Mouse (Mus musculus): ENCODE data around the gene Ndufaf5. TPM values are rescaled to one million over a fixed set of nuclear protein-coding genes. Genes with fewer than 3 reads are reported as not detected.
A peak's percentile ranks its signal among the peaks of the same experiment; 100 is the strongest.
"Not testable (repeated sequence)": the region's sequence is repeated elsewhere in the genome, so short reads cannot be mapped to it uniquely, and the experiment has no call there.

Ndufaf5 gene
- 16.9 and 18.8 TPM in 2 replicates for polyA plus RNA-seq (2011; ENCODE audit: insufficient read length, low read depth, missing spikeins)

DNA sequence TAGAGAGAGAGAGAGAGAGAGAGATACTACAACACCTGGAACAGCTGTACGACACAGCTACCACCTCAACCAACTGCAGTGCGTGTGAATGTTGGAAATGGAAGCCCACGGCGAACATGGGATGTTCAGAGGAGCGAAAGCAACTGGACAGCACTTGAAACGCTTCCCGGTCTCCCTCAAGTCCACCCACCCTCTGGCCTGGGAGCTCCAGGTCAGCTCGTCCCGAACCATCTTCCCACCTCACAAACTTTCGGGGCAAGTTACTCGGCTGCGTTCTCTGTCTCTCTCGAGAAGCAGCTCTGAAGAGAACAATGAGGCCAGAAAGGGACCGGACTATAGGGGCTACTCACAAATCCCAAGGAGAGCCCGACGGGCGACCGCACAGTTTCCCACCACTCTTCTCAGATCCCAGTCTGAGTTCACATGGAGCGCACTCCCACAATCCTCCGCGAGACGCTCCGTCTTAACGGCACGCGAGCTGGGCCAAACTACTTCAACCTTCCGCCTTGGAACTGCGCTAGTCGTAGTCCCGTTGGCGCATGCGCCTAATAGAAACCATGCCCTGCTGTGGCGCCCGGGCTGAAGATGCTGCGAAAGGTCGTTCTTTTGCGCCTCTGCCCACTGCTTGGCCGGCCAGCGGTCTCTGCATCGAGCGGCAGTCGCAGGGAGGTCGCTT lies at the start of gene Ndufaf5, which contains the start of gene Esf1:
TSS of gene Ndufaf5 (plus strand) at position 523 of the 676 bp plus-strand sequence.
TSS of gene Esf1 (minus strand) at position 438 of the 676 bp plus-strand sequence.
- Histone ChIP-seq H3K4me1 (ENCODE audit: control insufficient read depth, insufficient read depth, low read length) (no peaks in the 10 kb centered on the region), H3K27ac (ENCODE audit: insufficient read depth, low read length) (0 out of 2 replicates have a peak within 1 kb of the TSS, but pooled peaks have one; percentile 50), H3K4me3 (ENCODE audit: insufficient read depth, low read length) (peak within 1 kb of the TSS; percentile 97)
- TF ChIP-seq CTCF (IDR thresholded peaks at IDR 0.05; ENCODE audit: borderline replicate concordance, insufficient read depth, low read length) (no peak), POLR2A (IDR thresholded peaks at IDR 0.05; ENCODE audit: low read depth, low read length) (peak; percentile 89)

DNA sequence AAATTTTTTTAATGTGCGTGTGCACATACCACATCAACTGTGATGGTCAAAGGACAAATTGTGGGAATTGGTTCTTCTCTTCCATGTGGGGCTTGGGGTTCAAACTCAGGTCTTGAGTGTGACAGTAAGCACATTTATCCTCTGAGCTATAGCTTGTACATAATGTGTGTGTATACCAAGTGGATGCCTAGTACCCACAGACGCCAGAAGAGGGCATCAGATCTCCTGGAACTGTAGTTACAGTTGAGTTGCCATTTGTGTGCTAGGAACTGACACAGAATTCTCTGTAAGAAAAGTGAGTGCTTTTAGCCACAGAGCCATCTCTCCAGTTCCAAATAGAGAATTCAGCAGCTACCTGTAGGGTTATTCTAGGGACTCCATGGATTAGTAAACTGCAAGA lies 44.9 kb upstream of the Ndufaf5 start:
- no peaks in the 10 kb centered on the region for H3K4me1 ChIP-seq (ENCODE audit: control insufficient read depth, insufficient read depth, low read length)
- TF ChIP-seq CTCF (IDR thresholded peaks at IDR 0.05; ENCODE audit: borderline replicate concordance, insufficient read depth, low read length) (no peak), POLR2A (IDR thresholded peaks at IDR 0.05; ENCODE audit: low read depth, low read length) (no peak)
- H3K4me3 ChIP-seq (ENCODE audit: insufficient read depth, low read length): no peak overlapping the region
- no peak overlapping the region for H3K27ac ChIP-seq (ENCODE audit: insufficient read depth, low read length)

DNA sequence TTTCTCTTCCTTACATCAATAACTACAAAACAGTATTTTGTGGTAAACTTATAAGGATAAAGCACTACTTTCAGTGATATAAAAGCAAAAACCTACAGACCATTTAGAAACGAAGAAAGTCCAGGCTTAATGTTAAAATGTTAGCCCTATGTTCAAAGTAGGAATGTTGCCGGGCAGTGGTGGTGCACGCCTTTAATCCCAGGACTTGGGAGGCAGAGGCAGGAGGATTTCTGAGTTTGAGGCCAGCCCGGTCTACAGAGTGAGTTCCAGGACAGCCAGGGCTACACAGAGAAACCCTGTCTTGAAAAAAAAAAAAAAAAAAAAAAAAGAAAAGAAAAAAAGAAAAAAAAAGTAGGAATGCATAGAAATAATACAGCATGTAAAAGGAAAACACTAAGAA lies 18.7 kb upstream of the Ndufaf5 start, which contains the start of gene Gm17374:
TSS of gene Gm17374 (plus strand) at position 301 of the 400 bp plus-strand sequence.
- H3K4me3 ChIP-seq (ENCODE audit: insufficient read depth, low read length); H3K4me1 ChIP-seq (ENCODE audit: control insufficient read depth, insufficient read depth, low read length); H3K27ac ChIP-seq (ENCODE audit: insufficient read depth, low read length): not testable (repeated sequence)

DNA sequence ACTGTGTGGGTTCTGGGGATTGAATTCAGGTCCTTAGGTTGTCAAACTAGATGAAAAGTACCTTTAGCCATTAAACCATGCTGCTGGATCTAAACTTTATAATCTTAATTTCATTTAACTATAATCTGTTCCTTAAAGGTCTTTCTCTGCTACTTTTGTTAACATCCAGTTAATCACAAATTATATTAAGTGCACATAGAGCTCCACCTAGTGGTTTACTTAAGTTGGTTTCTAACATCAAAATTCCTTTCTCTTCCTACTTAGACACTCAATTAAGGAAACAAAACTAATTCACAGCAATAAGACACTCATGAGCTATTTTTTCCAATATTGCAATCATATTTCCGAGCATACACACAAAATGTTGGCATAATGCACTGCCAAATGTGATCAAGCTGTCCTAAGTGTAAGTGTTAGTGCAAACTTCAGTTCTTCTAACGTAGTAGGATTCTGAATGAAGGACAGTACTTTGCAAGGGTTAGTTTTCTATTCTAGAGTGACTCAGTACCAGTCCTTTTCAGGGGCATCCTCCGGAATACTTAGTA lies 11.2 kb upstream of the Ndufaf5 start:
- Histone ChIP-seq H3K4me3 (ENCODE audit: insufficient read depth, low read length) (no peak overlapping the region), H3K27ac (ENCODE audit: insufficient read depth, low read length) (no peak overlapping the region), H3K4me1 (ENCODE audit: control insufficient read depth, insufficient read depth, low read length) (no peaks in the 10 kb centered on the region; the same call in 1 of the 2 replicates)
- TF ChIP-seq CTCF (IDR thresholded peaks at IDR 0.05; ENCODE audit: borderline replicate concordance, insufficient read depth, low read length) (no peak), POLR2A (IDR thresholded peaks at IDR 0.05; ENCODE audit: low read depth, low read length) (no peak)

DNA sequence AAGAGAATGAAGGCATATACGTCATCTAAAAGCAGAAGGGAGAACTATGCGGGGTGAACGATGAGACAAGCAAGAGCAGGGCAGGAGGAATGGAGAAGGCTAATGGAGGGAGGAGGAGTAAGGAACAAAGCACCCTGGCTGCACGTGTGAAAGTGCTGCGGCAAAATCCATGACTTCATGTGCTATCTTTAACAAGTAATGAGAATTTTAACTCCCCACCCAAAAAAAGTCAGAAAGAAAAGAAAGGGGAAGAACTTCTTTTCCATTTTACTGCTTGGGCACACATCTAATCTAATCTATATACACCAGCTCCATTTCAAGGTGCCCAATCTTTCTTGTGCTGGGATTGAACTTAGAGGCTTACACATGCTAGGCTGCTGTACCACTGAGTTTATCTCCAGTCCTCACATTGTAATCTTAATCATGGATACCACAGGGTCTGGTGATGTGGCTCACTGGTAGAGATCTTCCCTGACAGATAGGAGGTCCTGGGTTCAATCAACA lies 7.0 kb upstream of the Ndufaf5 start:
- no peak for TF ChIP-seq CTCF (IDR thresholded peaks at IDR 0.05; ENCODE audit: borderline replicate concordance, insufficient read depth, low read length)
- no peak for TF ChIP-seq POLR2A (IDR thresholded peaks at IDR 0.05; ENCODE audit: low read depth, low read length)
- no peak overlapping the region for H3K27ac ChIP-seq (ENCODE audit: insufficient read depth, low read length)
- no peaks in the 10 kb centered on the region; the same call in 1 of the 2 replicates for H3K4me1 ChIP-seq (ENCODE audit: control insufficient read depth, insufficient read depth, low read length)
- H3K4me3 ChIP-seq (ENCODE audit: insufficient read depth, low read length): no peak overlapping the region

DNA sequence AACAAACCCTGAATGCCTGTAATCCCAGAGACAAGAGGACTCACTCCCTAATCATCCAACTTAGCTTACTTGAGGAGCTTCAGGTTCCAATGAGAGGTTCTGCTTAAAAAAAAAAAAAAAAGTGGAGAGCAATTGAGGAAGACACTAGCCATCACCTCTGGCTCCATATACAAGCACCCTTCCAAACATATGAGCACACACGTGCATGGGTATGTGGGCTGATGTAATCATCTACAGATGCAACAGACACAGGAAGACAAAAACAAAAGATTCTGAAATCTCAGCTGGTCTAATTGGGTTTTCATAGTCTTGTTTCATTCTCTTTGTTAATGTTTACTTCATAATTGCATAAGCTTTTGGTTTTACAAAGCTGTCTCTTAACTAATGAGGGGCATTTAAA lies 1.4 kb upstream of the Ndufaf5 start:
- no peaks in the 10 kb centered on the region for H3K4me1 ChIP-seq (ENCODE audit: control insufficient read depth, insufficient read depth, low read length)
- H3K4me3 ChIP-seq (ENCODE audit: insufficient read depth, low read length): peak overlapping the region; percentile 13; the same call in 1 of the 2 replicates
- no peak for TF ChIP-seq CTCF (IDR thresholded peaks at IDR 0.05; ENCODE audit: borderline replicate concordance, insufficient read depth, low read length)
- no peak overlapping the region for H3K27ac ChIP-seq (ENCODE audit: insufficient read depth, low read length)

DNA sequence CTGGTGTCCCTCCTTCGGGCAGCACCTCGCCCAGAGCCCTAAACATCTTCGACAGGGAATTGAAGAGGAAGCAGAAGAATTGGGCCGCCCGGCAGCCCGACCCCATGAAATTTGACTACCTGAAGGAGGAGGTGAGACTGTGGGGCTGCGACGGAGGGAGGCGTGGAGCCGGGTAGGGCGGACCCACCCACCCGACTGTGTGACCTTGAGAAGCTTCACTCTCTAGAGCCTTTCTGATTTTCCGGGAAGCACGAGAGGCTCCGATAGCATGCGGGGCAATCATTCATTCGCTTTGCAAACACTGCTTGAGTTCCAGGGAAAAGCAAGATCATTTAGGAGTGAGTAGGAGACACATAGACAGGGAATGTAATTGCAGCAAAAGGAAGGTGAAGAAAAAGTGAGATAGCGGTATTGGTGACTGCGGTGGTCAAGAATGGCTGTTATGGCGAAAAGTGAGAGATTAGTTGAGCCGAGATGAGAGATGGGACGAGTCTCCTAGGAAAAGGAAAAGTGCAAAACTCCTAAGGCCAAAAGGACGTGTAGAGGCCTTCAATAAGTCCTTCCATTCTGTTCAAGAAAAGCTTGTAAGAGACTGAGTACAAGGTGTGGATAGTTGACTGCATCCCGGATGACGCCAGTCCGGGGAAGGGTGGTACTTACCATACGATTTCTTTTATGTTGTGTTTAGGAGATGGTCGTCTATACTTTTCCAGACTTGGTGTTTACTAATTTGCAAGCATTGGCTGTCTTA lies 529 bp downstream of the Ndufaf5 start:
- no peak for TF ChIP-seq CTCF (IDR thresholded peaks at IDR 0.05; ENCODE audit: borderline replicate concordance, insufficient read depth, low read length)
- no peak for TF ChIP-seq POLR2A (IDR thresholded peaks at IDR 0.05; ENCODE audit: low read depth, low read length)
- Histone ChIP-seq H3K4me1 (ENCODE audit: control insufficient read depth, insufficient read depth, low read length) (no peaks in the 10 kb centered on the region), H3K27ac (ENCODE audit: insufficient read depth, low read length) (0 out of 2 replicates have a peak overlapping the region, but pooled peaks have one; percentile 50), H3K4me3 (ENCODE audit: insufficient read depth, low read length) (peak overlapping the region; percentile 97)

DNA sequence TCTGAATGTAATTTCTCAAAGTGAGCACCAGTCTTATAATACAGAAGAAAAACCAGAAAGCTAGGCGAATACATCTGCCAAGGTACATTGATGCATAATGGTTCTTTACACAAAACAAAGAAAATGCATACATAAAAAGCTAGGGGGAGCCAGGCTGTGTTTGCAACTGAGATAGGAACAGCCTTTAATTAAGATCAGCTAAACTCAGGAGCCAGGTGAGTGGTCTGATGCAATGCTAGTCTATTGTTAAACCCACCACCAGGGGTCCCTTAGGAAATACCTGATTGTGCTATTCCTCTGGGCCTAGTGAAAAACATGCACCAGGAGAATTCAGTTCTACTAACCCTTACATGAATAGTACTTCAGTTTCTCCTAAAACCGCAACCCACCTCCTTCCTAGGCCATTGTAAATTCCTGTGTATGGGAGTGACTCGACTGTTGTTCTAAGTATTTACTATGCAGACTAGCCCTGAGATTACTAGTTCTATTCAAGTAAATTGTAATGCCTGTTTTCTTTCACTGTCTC lies 15.3 kb downstream of the Ndufaf5 start:
- not testable (repeated sequence) for H3K27ac ChIP-seq (ENCODE audit: insufficient read depth, low read length); H3K4me1 ChIP-seq (ENCODE audit: control insufficient read depth, insufficient read depth, low read length); H3K4me3 ChIP-seq (ENCODE audit: insufficient read depth, low read length)

DNA sequence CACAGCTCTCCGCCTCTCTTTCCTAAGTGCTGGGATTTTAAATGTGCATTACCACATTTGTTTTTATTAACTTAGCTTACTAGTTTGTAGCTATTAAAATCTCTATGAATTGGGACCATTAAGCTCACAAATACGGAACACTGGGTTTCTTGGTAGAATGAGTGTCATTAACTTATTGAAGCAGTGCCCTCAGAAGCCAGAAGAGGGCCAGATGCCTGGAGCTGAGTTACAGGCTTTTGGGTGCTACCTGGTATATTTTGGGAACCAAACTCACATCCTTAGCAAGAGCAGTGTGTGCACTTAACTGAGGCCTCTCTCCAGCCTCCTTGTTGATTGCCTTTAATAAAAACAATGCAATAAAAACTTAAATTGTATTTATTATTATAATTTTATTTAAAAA lies 30.3 kb downstream of the Ndufaf5 start:
- TF ChIP-seq POLR2A (IDR thresholded peaks at IDR 0.05; ENCODE audit: low read depth, low read length): no peak
- no peak for TF ChIP-seq CTCF (IDR thresholded peaks at IDR 0.05; ENCODE audit: borderline replicate concordance, insufficient read depth, low read length)
- no peaks in the 10 kb centered on the region for H3K4me1 ChIP-seq (ENCODE audit: control insufficient read depth, insufficient read depth, low read length)
- H3K4me3 ChIP-seq (ENCODE audit: insufficient read depth, low read length): no peak overlapping the region
- no peak overlapping the region for H3K27ac ChIP-seq (ENCODE audit: insufficient read depth, low read length)

DNA sequence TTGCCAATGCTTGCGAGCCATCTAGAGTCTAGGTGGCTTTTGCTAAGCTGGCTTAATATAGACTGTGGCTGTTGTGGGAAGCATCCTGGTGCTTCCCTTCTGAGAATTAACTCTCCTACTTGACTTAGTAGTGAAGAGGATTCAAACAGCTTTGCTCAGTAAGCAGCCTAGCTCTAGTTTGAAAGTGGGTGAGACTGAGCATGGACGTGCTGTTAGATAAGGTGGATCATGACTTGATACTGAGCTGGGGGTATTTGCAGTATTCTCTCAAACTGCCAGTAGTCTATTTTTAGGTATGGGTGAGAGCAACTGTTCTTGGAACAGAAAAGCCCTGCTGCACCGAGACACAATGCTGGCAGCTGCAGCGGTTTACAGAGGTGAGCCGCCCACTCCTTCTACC lies 32.1 kb downstream of the Ndufaf5 start:
- TF ChIP-seq CTCF (IDR thresholded peaks at IDR 0.05; ENCODE audit: borderline replicate concordance, insufficient read depth, low read length) (no peak), POLR2A (IDR thresholded peaks at IDR 0.05; ENCODE audit: low read depth, low read length) (no peak)
- Histone ChIP-seq H3K27ac (ENCODE audit: insufficient read depth, low read length) (no peak overlapping the region), H3K4me3 (ENCODE audit: insufficient read depth, low read length) (no peak overlapping the region), H3K4me1 (ENCODE audit: control insufficient read depth, insufficient read depth, low read length) (no peaks in the 10 kb centered on the region)

Measured in embryonic fibroblast, embryonic 13.5 days (primary cell).